Mouse (Mus musculus): ENCODE data around the gene Olfr703. TPM values are rescaled to one million over a fixed set of nuclear protein-coding genes. Genes with fewer than 3 reads are reported as not detected.

The Olfr703 gene
- polyA plus RNA-seq (2016; fragmentation: Nextera tagmentation; extraction: Ambion mirVana), result not detected in 2 replicates

DNA sequence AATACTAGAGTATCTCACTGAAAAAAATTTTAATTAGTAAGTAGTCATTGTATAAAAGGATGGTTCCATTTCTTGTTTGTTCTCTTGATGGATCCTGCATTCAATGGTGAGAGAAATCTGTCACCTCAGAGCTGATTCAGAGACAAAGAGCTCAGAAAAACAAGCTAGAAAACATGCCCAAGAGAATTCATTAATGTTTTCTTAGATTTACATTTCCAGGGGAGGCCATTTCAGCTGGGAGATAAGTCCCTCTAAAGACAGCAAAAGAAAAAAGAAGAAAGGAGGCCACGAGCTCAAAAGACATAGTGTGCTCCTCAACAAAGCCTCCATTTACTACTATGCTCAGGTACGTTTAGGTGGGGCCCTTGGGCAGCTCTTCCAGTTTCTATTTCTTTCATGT is at the start of gene Olfr703:
Olfr703 (plus strand) TSS at position 301 of the 400 bp plus-strand sequence.
- DNase-seq (ENCODE audit: low spot score), result no peak
- Histone ChIP-seq H3K9me3 (no peaks in the 10 kb centered on the region), H3K36me3 (no peaks in the 10 kb centered on the region), H3K27me3 (ENCODE audit: insufficient read depth, poor library complexity, severe bottlenecking) (no peaks in the 10 kb centered on the region), H3K27ac (no peak within 1 kb of the TSS), H3K4me3 (no peak within 1 kb of the TSS), H3K4me1 (no peaks in the 10 kb centered on the region)
- WGBS, result 72% methylated on average over 2 of the region's 2 CpGs

DNA sequence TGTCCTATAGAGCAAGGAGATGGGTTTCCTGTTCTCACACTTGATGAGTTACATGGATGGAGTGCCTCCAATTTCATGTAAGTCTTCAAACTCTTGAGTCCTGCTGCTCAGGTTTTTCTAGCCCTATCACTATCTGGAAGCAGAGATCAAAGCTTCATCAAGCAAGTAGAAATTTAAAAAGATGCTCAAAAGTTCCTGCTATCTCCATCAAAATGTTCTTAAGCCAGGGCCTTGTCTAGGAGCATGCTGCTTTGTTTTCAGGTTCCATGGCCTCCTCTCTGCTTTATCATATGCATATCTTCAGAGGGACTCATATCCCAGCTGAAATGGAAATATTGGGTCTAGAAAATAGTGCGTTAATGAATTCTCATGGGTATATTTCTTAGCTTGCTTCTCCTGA is 34.4 kb upstream of the Olfr703 start, which contains the start of gene Olfr700:
Olfr700 (minus strand) TSS at position 101 of the 400 bp plus-strand sequence.
- H3K27ac ChIP-seq, result no peak within 1 kb of the TSS
- no peaks in the 10 kb centered on the region for H3K36me3 ChIP-seq
- H3K27me3 ChIP-seq (ENCODE audit: insufficient read depth, poor library complexity, severe bottlenecking), result no peaks in the 10 kb centered on the region
- H3K9me3 ChIP-seq, result no peaks in the 10 kb centered on the region
- no peaks in the 10 kb centered on the region for H3K4me1 ChIP-seq
- DNase-seq (ENCODE audit: low spot score), result no peak
- H3K4me3 ChIP-seq, result no peak within 1 kb of the TSS
- 78% methylated on average over 1 of the region's 1 CpGs for WGBS

DNA sequence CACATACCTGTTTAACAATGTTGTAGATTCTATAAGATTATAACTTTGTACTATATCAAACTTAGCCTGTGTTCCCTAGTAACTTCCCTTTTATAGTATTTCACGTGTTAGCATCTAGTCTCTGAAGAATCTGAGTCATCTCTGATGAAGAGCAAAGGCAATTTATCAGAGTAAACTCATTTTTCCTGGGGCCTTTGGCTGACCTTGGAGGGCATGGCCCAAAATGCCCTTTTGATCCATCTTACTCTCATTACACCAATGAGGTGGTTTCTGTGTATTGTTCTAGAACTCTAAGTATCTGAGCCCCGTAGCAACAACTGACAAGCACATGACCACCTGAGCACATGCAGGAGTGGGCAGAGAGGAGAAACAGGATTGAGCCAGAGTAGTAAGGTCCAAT is 29.3 kb upstream of the Olfr703 start, which contains the start of gene Olfr701:
Olfr701 (plus strand) TSS at position 301 of the 400 bp plus-strand sequence.
- Histone ChIP-seq H3K27ac (no peak within 1 kb of the TSS), H3K36me3 (no peaks in the 10 kb centered on the region), H3K9me3 (no peaks in the 10 kb centered on the region), H3K4me3 (no peak within 1 kb of the TSS), H3K27me3 (ENCODE audit: insufficient read depth, poor library complexity, severe bottlenecking) (no peaks in the 10 kb centered on the region), H3K4me1 (no peaks in the 10 kb centered on the region)
- no peak for DNase-seq (ENCODE audit: low spot score)
- WGBS, result 73% methylated on average over 2 of the region's 2 CpGs

DNA sequence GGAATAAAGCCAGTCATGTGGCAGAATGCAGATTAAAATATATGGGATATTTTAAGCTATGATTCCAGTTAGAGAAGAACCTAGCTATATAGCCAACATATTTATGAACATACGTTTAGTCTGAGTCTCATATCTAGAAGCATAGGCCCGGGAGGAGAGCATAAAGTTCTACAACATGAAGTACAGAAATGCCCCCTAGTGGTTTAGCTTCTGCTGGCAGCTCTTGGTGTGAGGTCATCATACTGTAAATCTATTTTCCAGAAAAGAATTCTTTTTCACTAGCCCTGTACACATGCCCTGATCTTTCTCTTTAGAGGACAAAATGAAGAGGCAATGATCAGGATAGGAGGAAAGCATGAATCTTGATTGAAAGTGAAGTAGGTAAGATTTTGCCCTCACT is 27.4 kb upstream of the Olfr703 start:
- 56% methylated on average over 2 of the region's 2 CpGs for WGBS
- Histone ChIP-seq H3K4me1 (no peaks in the 10 kb centered on the region), H3K36me3 (no peaks in the 10 kb centered on the region), H3K27me3 (ENCODE audit: insufficient read depth, poor library complexity, severe bottlenecking) (no peaks in the 10 kb centered on the region), H3K27ac (no peak overlapping the region), H3K9me3 (no peaks in the 10 kb centered on the region), H3K4me3 (no peak overlapping the region)
- no peak for DNase-seq (ENCODE audit: low spot score)

DNA sequence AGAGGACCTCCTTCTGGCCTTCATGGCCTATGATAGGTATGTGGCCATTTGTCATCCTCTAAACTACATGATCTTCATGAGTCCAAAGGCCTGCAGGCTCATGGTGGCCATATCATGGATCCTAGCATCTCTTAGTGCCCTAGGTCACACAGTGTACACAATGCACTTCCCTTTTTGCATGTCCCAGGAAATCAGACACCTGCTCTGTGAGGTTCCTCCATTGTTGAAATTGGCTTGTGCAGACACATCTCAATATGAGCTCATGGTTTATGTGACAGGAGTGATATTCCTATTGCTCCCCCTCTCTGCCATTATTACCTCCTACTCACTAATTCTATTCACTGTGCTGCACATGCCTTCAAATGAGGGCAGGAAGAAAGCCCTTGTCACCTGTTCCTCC is 24.7 kb upstream of the Olfr703 start:
- no peaks in the 10 kb centered on the region for H3K9me3 ChIP-seq
- no peaks in the 10 kb centered on the region for H3K36me3 ChIP-seq
- no peaks in the 10 kb centered on the region for H3K4me1 ChIP-seq
- no peaks in the 10 kb centered on the region for H3K27me3 ChIP-seq (ENCODE audit: insufficient read depth, poor library complexity, severe bottlenecking)
- H3K27ac ChIP-seq, result no peak overlapping the region
- DNase-seq (ENCODE audit: low spot score), result no peak
- H3K4me3 ChIP-seq, result no peak overlapping the region

DNA sequence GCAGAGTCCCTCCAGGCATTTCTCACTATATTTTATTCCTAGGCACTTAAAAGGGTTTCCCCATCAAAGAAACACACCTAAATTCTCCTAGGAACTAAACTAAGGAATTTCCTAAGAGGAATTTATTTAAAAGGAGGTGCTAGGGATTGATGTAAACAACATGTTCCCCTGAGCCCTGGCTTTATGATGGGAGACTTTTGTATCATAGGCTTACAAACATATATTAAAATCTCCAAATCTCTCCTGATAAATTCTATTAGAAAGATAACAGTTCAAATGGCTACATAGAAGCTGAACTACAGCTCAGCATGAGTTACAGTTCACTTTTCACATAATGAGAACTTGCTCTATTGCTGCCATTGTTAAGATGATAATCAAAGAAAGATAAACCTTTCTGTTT is 9.4 kb upstream of the Olfr703 start, which contains the start of gene Olfr702:
Olfr702 (minus strand) TSS at position 101 of the 400 bp plus-strand sequence.
- Histone ChIP-seq H3K36me3 (no peaks in the 10 kb centered on the region), H3K27me3 (ENCODE audit: insufficient read depth, poor library complexity, severe bottlenecking) (no peaks in the 10 kb centered on the region), H3K4me1 (no peaks in the 10 kb centered on the region), H3K9me3 (no peaks in the 10 kb centered on the region), H3K27ac (no peak within 1 kb of the TSS), H3K4me3 (no peak within 1 kb of the TSS)
- no peak for DNase-seq (ENCODE audit: low spot score)

DNA sequence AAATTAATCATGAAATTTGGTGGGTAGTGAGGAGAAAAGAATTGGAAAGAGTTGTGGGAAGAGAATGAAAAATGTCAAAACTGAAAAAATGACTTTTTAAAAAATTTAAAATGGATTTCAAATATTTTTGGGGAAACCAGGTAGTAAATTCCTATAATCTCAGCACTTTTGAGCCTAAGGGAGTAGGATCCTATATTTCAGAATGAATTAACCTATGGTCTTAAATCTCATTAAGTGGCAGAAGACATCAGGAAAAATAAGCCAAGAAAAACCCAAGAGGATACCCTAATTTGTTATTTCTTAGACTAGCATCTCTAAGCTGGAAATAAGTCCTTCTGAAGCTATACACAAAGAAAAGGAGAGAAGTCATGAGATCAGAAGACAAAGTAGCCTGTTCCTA is 19.7 kb downstream of the Olfr703 start, which contains the start of gene Olfr704:
Olfr704 (plus strand) TSS at position 301 of the 400 bp plus-strand sequence.
- DNase-seq (ENCODE audit: low spot score), result no peak
- Histone ChIP-seq H3K36me3 (no peaks in the 10 kb centered on the region), H3K4me3 (no peak within 1 kb of the TSS), H3K27ac (no peak within 1 kb of the TSS), H3K9me3 (no peaks in the 10 kb centered on the region), H3K4me1 (no peaks in the 10 kb centered on the region), H3K27me3 (ENCODE audit: insufficient read depth, poor library complexity, severe bottlenecking) (no peaks in the 10 kb centered on the region)

DNA sequence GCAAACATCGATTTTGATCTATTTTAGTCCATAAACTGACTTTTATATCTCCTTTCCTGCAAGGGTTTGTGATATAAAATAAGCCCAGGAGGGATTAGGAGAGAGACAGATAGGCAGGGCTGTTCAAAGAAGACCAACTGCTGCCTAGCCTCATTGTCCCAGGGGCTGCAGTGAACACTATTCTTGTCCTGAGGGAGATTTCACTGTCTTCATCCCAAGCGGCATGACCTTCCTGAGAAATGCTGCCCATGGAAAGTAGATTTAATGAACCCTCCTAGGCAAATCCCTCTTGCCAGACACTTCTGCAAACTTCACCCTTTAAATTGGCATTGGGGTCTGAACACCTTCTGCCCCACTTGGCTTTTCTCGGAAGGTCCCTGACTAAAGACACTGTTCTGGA is 33.6 kb downstream of the Olfr703 start, which contains the start of gene Olfr705:
Olfr705 (minus strand) TSS at position 101 of the 400 bp plus-strand sequence.
- Histone ChIP-seq H3K27me3 (ENCODE audit: insufficient read depth, poor library complexity, severe bottlenecking) (no peaks in the 10 kb centered on the region), H3K4me3 (no peak within 1 kb of the TSS), H3K9me3 (no peaks in the 10 kb centered on the region), H3K4me1 (no peaks in the 10 kb centered on the region), H3K36me3 (no peaks in the 10 kb centered on the region), H3K27ac (no peak within 1 kb of the TSS)
- no peak for DNase-seq (ENCODE audit: low spot score)
- WGBS, result 75% methylated on average over 3 of the region's 3 CpGs

DNA sequence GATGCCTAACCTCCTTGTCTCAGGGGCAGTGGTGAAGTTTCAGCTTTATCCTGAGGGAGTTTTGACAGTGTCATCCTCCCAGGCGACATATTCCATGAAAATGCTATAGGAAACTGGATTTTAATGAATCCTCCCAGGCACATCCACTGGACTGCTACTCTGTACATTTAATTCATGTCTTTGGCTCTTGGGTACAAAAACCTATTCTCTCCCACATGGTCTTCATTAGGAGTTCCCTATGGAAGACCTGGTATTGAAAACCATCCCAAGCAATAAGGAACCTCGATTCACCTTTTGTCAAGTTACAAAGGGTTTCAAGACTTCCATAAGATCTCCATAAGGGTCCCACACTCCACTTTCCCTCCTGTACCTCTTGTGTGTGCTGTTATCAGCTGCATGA is 44.9 kb downstream of the Olfr703 start, which contains the start of gene Olfr706:
Olfr706 (minus strand) TSS at position 101 of the 400 bp plus-strand sequence.
- Histone ChIP-seq H3K4me1 (no peaks in the 10 kb centered on the region), H3K9me3 (0 out of 2 replicates have a peak, but pooled peaks cover 3% of the 10 kb centered on the region), H3K4me3 (no peak within 1 kb of the TSS), H3K27me3 (ENCODE audit: insufficient read depth, poor library complexity, severe bottlenecking) (no peaks in the 10 kb centered on the region), H3K36me3 (no peaks in the 10 kb centered on the region), H3K27ac (no peak within 1 kb of the TSS)
- no peak for DNase-seq (ENCODE audit: low spot score)
- 81% methylated on average over 2 of the region's 2 CpGs for WGBS

Other genes starting within 250 kb of the Olfr703 start
- gene Olfr693, start 162.8 kb upstream of the Olfr703 start, polyA plus RNA-seq (2016; fragmentation: Nextera tagmentation; extraction: Ambion mirVana), result not detected in 2 replicates
- not detected in 2 replicates for gene Olfr694, start 151.5 kb upstream of the Olfr703 start, polyA plus RNA-seq (2016; fragmentation: Nextera tagmentation; extraction: Ambion mirVana)
- not detected in 2 replicates for gene Olfr695, start 127.0 kb upstream of the Olfr703 start, polyA plus RNA-seq (2016; fragmentation: Nextera tagmentation; extraction: Ambion mirVana)
- not detected in 2 replicates for gene Olfr697, start 100.9 kb upstream of the Olfr703 start, polyA plus RNA-seq (2016; fragmentation: Nextera tagmentation; extraction: Ambion mirVana)
- not detected in 2 replicates for gene Olfr698, start 88.0 kb upstream of the Olfr703 start, polyA plus RNA-seq (2016; fragmentation: Nextera tagmentation; extraction: Ambion mirVana)
- gene Olfr699, start 50.2 kb upstream of the Olfr703 start, polyA plus RNA-seq (2016; fragmentation: Nextera tagmentation; extraction: Ambion mirVana), result not detected in 2 replicates
- not detected in 2 replicates for gene Olfr700, start 34.5 kb upstream of the Olfr703 start, polyA plus RNA-seq (2016; fragmentation: Nextera tagmentation; extraction: Ambion mirVana)
- not detected in 2 replicates for gene Olfr701, start 29.2 kb upstream of the Olfr703 start, polyA plus RNA-seq (2016; fragmentation: Nextera tagmentation; extraction: Ambion mirVana)
- not detected in 2 replicates for gene Olfr702, start 9.5 kb upstream of the Olfr703 start, polyA plus RNA-seq (2016; fragmentation: Nextera tagmentation; extraction: Ambion mirVana)
- gene Olfr704, start 19.8 kb downstream of the Olfr703 start, polyA plus RNA-seq (2016; fragmentation: Nextera tagmentation; extraction: Ambion mirVana), result not detected in 2 replicates
- gene Olfr705, start 33.5 kb downstream of the Olfr703 start, polyA plus RNA-seq (2016; fragmentation: Nextera tagmentation; extraction: Ambion mirVana), result not detected in 2 replicates
- gene Olfr706, start 44.8 kb downstream of the Olfr703 start, polyA plus RNA-seq (2016; fragmentation: Nextera tagmentation; extraction: Ambion mirVana), result not detected in 2 replicates
- gene Olfr707, start 57.9 kb downstream of the Olfr703 start, polyA plus RNA-seq (2016; fragmentation: Nextera tagmentation; extraction: Ambion mirVana), result not detected in 2 replicates
- not detected in 2 replicates for gene Olfr1532-ps1, start 64.6 kb downstream of the Olfr703 start, polyA plus RNA-seq (2016; fragmentation: Nextera tagmentation; extraction: Ambion mirVana)
- not detected in 2 replicates for gene Olfr709-ps1, start 88.9 kb downstream of the Olfr703 start, polyA plus RNA-seq (2016; fragmentation: Nextera tagmentation; extraction: Ambion mirVana)
- gene Olfr710, start 105.0 kb downstream of the Olfr703 start, polyA plus RNA-seq (2016; fragmentation: Nextera tagmentation; extraction: Ambion mirVana), result not detected in 2 replicates
- not detected in 2 replicates for gene Olfr6, start 120.6 kb downstream of the Olfr703 start, polyA plus RNA-seq (2016; fragmentation: Nextera tagmentation; extraction: Ambion mirVana)
- gene Olfr711, start 132.1 kb downstream of the Olfr703 start, polyA plus RNA-seq (2016; fragmentation: Nextera tagmentation; extraction: Ambion mirVana), result not detected in 2 replicates
- gene Olfr2, start 162.7 kb downstream of the Olfr703 start, polyA plus RNA-seq (2016; fragmentation: Nextera tagmentation; extraction: Ambion mirVana), result not detected in 2 replicates
- gene Olfr713, start 187.8 kb downstream of the Olfr703 start, polyA plus RNA-seq (2016; fragmentation: Nextera tagmentation; extraction: Ambion mirVana), result not detected in 2 replicates
- gene Olfr714, start 227.6 kb downstream of the Olfr703 start, polyA plus RNA-seq (2016; fragmentation: Nextera tagmentation; extraction: Ambion mirVana), result not detected in 2 replicates
- gene Olfr17, start 249.9 kb downstream of the Olfr703 start, polyA plus RNA-seq (2016; fragmentation: Nextera tagmentation; extraction: Ambion mirVana), result not detected in 2 replicates